Mouse (Mus musculus) lung, postnatal 0 days (tissue): ENCODE data around the gene Olfr157.

Source experiments
- CTCF ChIP-seq: IDR thresholded peaks from 2 replicates; pipeline ENCODE4 v1.5.1; 2016; ENCODE audit warnings: antibody characterized with exemption, mild to moderate bottlenecking
- EP300 ChIP-seq: IDR thresholded peaks from 2 replicates; pipeline ENCODE4 v1.6.1; 2016; ENCODE audit warnings: antibody characterized with exemption, mild to moderate bottlenecking, control low read depth

DNA sequence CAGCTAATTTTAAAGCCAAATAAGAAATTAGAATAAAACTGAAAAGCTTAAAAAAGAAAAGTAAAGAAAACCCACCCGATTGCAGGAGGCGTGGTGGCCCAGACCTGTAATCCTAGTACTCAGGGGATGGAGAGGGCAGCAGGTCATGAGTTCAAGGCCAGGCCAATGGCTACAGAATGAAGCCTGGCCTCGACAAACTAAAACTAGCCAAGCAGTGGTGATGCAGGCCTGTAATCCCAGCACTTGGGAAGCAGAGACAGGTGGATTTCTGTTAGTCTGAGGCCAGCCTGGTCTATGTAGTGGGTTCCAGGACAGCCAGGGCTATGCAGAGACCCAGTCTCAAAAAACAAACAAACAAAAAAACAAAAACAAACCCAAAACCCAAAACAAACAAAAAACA is 1.7 kb downstream of the Olfr157 start:
- no peak for TF ChIP-seq CTCF
- TF ChIP-seq EP300: no peak
